Mouse (Mus musculus): Measurements from ENCODE around the gene Adcy5.
A peak's percentile ranks its signal among the peaks of the same experiment; 100 is the strongest.

Adcy5 gene

GRCm38 (mm10) chr16:35154641-35155390 is at the start of gene Adcy5:
TSS of gene Adcy5 (plus strand) at chr16:35154877.
- DNase-seq (ENCODE audit: low spot score): peak; percentile 21

GRCm38 (mm10) chr16:35107985-35108384 is 46.7 kb upstream of the Adcy5 start:
- no peak for DNase-seq (ENCODE audit: low spot score)

GRCm38 (mm10) chr16:35109156-35109555 is 45.5 kb upstream of the Adcy5 start:
- DNase-seq (ENCODE audit: low spot score): no peak

- no peak for DNase-seq (ENCODE audit: low spot score)
These were observed 44.9 kb upstream of the Adcy5 start for GRCm38 (mm10) chr16:35109656-35110291.

GRCm38 (mm10) chr16:35110410-35111142 is 44.1 kb upstream of the Adcy5 start:
- peak; percentile 85 for DNase-seq (ENCODE audit: low spot score)

GRCm38 (mm10) chr16:35111143-35111620 is 43.5 kb upstream of the Adcy5 start:
- DNase-seq (ENCODE audit: low spot score): peak; percentile 27

GRCm38 (mm10) chr16:35113496-35113895 is 41.2 kb upstream of the Adcy5 start:
- DNase-seq (ENCODE audit: low spot score): no peak

- peak; percentile 20 for DNase-seq (ENCODE audit: low spot score)
These were observed 38.2 kb upstream of the Adcy5 start for GRCm38 (mm10) chr16:35116328-35116956.

- no peak for DNase-seq (ENCODE audit: low spot score)
These were observed 37.2 kb upstream of the Adcy5 start for GRCm38 (mm10) chr16:35117436-35117835.

- DNase-seq (ENCODE audit: low spot score): no peak
These were observed 34.1 kb upstream of the Adcy5 start for GRCm38 (mm10) chr16:35120603-35121002.

GRCm38 (mm10) chr16:35127270-35127669 is 27.4 kb upstream of the Adcy5 start:
- no peak for DNase-seq (ENCODE audit: low spot score)

- no peak for DNase-seq (ENCODE audit: low spot score)
These were observed 24.5 kb upstream of the Adcy5 start for GRCm38 (mm10) chr16:35130172-35130571.

- no peak for DNase-seq (ENCODE audit: low spot score)
These were observed 15.3 kb upstream of the Adcy5 start for GRCm38 (mm10) chr16:35139416-35139815.

- DNase-seq (ENCODE audit: low spot score): no peak
These were observed 14.6 kb upstream of the Adcy5 start for GRCm38 (mm10) chr16:35139873-35140619.

GRCm38 (mm10) chr16:35140620-35140975 is 14.1 kb upstream of the Adcy5 start:
- DNase-seq (ENCODE audit: low spot score): no peak

GRCm38 (mm10) chr16:35141839-35142238 is 12.8 kb upstream of the Adcy5 start:
- no peak for DNase-seq (ENCODE audit: low spot score)

- DNase-seq (ENCODE audit: low spot score): no peak
These were observed 8.5 kb upstream of the Adcy5 start for GRCm38 (mm10) chr16:35146153-35146552.

GRCm38 (mm10) chr16:35153146-35153755 is 1.4 kb upstream of the Adcy5 start:
- no peak for DNase-seq (ENCODE audit: low spot score)

GRCm38 (mm10) chr16:35154245-35154640 is 434 bp upstream of the Adcy5 start:
- DNase-seq (ENCODE audit: low spot score): peak; percentile 25

- DNase-seq (ENCODE audit: low spot score): peak; percentile 40
These were observed 971 bp downstream of the Adcy5 start for GRCm38 (mm10) chr16:35155391-35156305.
